Mouse (Mus musculus) hindbrain, postnatal 0 days (tissue): ENCODE data around the gene Ppp2r3a. TPM values are rescaled to one million over a fixed set of nuclear protein-coding genes. Genes with fewer than 3 reads are reported as not detected.

Source experiments
- ATAC-seq: fragments of 200-750 bp; cut with Nextera tagmentation; 2 replicates; pipeline ENCODE4 v1.8.0; 2017; ENCODE audit warnings: mild to moderate bottlenecking, moderate TSS enrichment, moderate library complexity
- DNase-seq: peaks from one replicate; pipeline ENCODE4 v3.0.0-alpha.2; 2015; ENCODE audit warnings: low spot score
- H3K27ac ChIP-seq: fragments of 300-500 bp; sonication (generic); 2 replicates; pipeline ENCODE4 v1.5.1; 2014; ENCODE audit warnings: mild to moderate bottlenecking
- H3K27me3 ChIP-seq: fragments of 300-500 bp; sonication (generic); 2 replicates; pipeline ENCODE4 v1.6.1; 2014; ENCODE audit warnings: low read length, mixed read lengths; ENCODE audit not compliant: insufficient read depth
- H3K36me3 ChIP-seq: fragments of 300-500 bp; sonication (generic); 2 replicates; pipeline ENCODE4 v1.6.1; 2014; ENCODE audit warnings: low read length, mixed read lengths; ENCODE audit not compliant: insufficient read depth
- H3K4me1 ChIP-seq: fragments of 300-500 bp; sonication (generic); 2 replicates; pipeline ENCODE4 v1.6.1; 2014; ENCODE audit warnings: antibody characterized with exemption, low read length, mixed read lengths; ENCODE audit not compliant: insufficient read depth
- H3K4me2 ChIP-seq: fragments of 300-500 bp; sonication (generic); 2 replicates; pipeline ENCODE4 v1.6.1; 2014; ENCODE audit warnings: low read depth, mild to moderate bottlenecking, low read length, moderate library complexity, mixed read lengths
- H3K4me3 ChIP-seq: fragments of 300-500 bp; sonication (generic); 2 replicates; pipeline ENCODE4 v1.5.1; 2014; ENCODE audit warnings: low read length
- H3K9ac ChIP-seq: fragments of 300-500 bp; sonication (generic); replicated peaks from 2 replicates; pipeline ENCODE4 v1.6.1; 2014; ENCODE audit warnings: mild to moderate bottlenecking, low read length, moderate library complexity, mixed read lengths
- H3K9me3 ChIP-seq: fragments of 300-500 bp; sonication (generic); 2 replicates; pipeline ENCODE4 v1.6.1; 2016; ENCODE audit warnings: low read length, mixed read lengths
- CTCF ChIP-seq: IDR thresholded peaks from 2 replicates; pipeline ENCODE4 v1.5.1; 2016; ENCODE audit warnings: antibody characterized with exemption, control low read depth, low read depth
- WGBS: fragments of 180-500 bp; shearing (Covaris S2); extraction: QIAGEN DNeasy Blood & Tissue Kit; methylation state at CpG from one replicate; pipeline ENCODE4 v1.1.7; 2014; 5-methylcytosine and 5-hydroxymethylcytosine counted together
- polyA plus RNA-seq: library from polyadenylated mRNA; unstranded; fragments of >200 nt; fragmentation: Nextera tagmentation; extraction: Ambion mirVana; gene quantifications from 2 replicates; pipeline ENCODE4 v1.2.1, GENCODE M21; 2015
- total RNA-seq: library from RNA; depleted of rRNA; stranded (reverse); fragments of >200 nt; gene quantifications from 2 replicates; pipeline ENCODE4 v1.2.3, GENCODE M21; 2014

The Ppp2r3a gene
- total and polyA plus RNA-seq, 2 experiments from 2014 or later = 17.1 to 28.0 TPM

DNA sequence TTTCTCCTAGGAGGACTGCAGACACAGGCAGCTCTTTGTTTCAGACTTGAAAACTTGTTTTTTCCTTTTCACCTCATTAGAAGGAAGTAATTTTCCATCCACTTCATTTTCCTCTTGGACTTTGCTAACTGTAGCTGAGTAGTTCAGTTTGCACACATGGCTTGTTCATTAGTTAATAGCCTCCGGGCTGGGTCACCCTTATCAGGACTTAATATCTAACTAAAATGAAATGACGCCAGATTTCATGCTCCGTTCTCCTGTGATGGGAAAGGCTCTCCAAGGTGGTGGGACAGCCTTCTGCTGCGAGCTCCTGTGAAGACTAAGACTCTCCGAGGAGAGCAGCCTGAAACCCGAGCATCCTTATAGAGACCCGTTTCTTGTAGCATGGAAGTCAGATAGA lies 21.1 kb upstream of the Ppp2r3a start:
- H3K4me3 ChIP-seq = no peak overlapping the region
- no peak for DNase-seq
- no peaks in the 10 kb centered on the region for H3K4me1 ChIP-seq
- no peak overlapping the region for H3K4me2 ChIP-seq
- 87% methylated on average over 7 of the region's 7 CpGs for WGBS
- ATAC-seq = no peak
- no peak for TF ChIP-seq CTCF
- H3K36me3 ChIP-seq = no peaks in the 10 kb centered on the region
- no peaks in the 10 kb centered on the region for H3K27me3 ChIP-seq
- no peaks in the 10 kb centered on the region for H3K9me3 ChIP-seq
- no peak overlapping the region for H3K27ac ChIP-seq
- H3K9ac ChIP-seq = no peak overlapping the region

DNA sequence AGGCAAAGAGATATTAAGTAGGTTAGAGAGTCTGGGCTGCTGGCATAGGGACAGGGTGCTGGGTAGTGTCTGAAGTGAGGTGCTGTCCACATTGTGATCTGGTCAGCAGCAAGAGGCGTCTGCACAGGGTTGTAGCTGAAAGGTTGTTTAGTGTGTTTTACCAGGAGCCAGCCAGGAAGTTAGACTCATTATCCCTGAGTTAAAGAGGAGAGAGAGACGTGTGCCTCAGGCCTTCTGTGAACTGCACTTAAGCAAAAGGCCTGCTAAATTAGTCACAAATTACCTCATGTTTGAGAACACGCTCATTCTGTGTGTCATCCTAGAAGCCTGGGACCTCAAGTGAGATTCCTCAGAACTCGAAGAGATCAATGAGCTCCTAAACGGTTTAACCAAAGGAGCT lies 18.4 kb upstream of the Ppp2r3a start:
- TF ChIP-seq CTCF = no peak
- H3K9ac ChIP-seq = no peak overlapping the region
- no peaks in the 10 kb centered on the region for H3K4me1 ChIP-seq
- no peak for DNase-seq
- no peak overlapping the region for H3K4me2 ChIP-seq
- no peak for ATAC-seq
- H3K9me3 ChIP-seq = no peaks in the 10 kb centered on the region
- H3K4me3 ChIP-seq = no peak overlapping the region
- H3K27ac ChIP-seq = no peak overlapping the region
- WGBS = 51% methylated on average over 5 of the region's 5 CpGs
- H3K27me3 ChIP-seq = no peaks in the 10 kb centered on the region
- H3K36me3 ChIP-seq = no peaks in the 10 kb centered on the region

DNA sequence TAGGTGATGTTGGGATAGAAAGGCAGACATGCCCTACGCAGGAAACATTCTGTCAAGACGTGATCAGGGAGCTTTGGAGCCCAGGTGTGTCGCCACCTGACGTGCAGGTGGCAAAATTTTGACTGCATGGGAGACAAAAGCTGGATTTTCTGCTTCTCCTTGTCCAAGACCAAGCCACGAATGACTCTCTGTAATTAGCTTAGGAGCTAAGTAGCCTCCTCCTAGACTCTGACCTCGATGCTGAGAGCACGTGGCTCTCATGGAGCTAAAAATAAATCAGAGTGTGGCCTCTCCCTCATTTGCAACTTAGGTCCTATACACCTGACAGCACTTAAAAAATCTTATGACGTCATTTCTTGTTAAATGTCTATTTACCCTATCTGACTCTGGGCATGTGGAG lies 14.4 kb upstream of the Ppp2r3a start:
- ATAC-seq (no peak), DNase-seq (peak; percentile 4)
- Histone ChIP-seq H3K4me3 (no peak overlapping the region), H3K9me3 (no peaks in the 10 kb centered on the region), H3K27me3 (no peaks in the 10 kb centered on the region), H3K36me3 (no peaks in the 10 kb centered on the region), H3K4me1 (0 out of 2 replicates have a peak, but pooled peaks cover 5% of the 10 kb centered on the region), H3K9ac (no peak overlapping the region), H3K27ac (peak overlapping the region; percentile 55; the same call in 1 of the 2 replicates), H3K4me2 (no peak overlapping the region)
- TF ChIP-seq CTCF = no peak
- WGBS = 59% methylated on average over 8 of the region's 8 CpGs

DNA sequence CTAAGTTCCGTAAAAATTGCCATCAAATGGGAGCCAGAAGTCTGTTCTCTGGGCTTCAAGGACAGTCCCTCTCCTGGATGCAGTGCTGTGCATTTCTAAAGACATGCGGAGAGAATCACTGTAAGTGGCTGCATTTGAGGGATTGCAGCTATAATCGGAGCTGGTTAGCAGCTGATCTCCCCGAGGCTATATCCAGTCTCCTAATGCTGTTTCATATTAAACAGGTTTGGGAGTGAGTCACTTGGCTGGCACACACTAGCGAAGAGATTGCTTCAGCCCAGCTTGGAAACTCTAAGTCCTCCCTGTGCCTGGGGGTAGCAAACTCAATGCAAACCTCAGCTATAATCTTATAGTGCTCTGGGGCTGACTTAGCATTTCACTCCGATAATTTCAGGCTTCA lies 14.0 kb upstream of the Ppp2r3a start:
- TF ChIP-seq CTCF = no peak
- H3K36me3 ChIP-seq = no peaks in the 10 kb centered on the region
- H3K9ac ChIP-seq = no peak overlapping the region
- 0 out of 2 replicates have a peak overlapping the region, but pooled peaks have one; percentile 18 for H3K4me2 ChIP-seq
- H3K27ac ChIP-seq = peak overlapping the region; percentile 55; the same call in 1 of the 2 replicates
- H3K4me3 ChIP-seq = no peak overlapping the region
- peak; percentile 70; the same call in 1 of the 2 replicates for ATAC-seq
- H3K4me1 ChIP-seq = 0 out of 2 replicates have a peak, but pooled peaks cover 5% of the 10 kb centered on the region
- H3K9me3 ChIP-seq = no peaks in the 10 kb centered on the region
- no peaks in the 10 kb centered on the region for H3K27me3 ChIP-seq
- 32% methylated on average over 6 of the region's 6 CpGs for WGBS
- peak; percentile 60 for DNase-seq

DNA sequence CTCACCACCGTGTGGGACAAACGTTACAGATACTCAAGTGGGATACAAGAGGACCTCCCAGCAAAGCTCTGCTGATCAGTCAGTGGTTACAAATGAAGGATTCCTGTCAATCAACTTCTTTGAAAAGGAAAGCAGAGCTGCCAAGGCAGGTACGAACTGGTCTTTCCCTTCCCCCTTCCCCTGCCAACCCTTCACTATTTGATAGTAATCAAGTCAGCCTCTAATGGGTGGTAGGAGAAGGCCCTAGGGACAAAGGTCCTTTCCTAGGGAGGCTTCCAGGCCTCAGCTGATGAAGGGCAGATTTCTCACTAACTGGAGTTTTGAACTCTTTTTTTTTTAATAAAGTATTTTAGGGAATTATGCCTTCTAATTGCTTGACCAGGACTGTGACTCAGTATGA lies 11.2 kb upstream of the Ppp2r3a start:
- Histone ChIP-seq H3K4me1 (0 out of 2 replicates have a peak, but pooled peaks cover 5% of the 10 kb centered on the region), H3K9me3 (no peaks in the 10 kb centered on the region), H3K36me3 (no peaks in the 10 kb centered on the region), H3K9ac (no peak overlapping the region), H3K4me3 (no peak overlapping the region), H3K27ac (no peak overlapping the region), H3K4me2 (no peak overlapping the region), H3K27me3 (no peaks in the 10 kb centered on the region)
- ATAC-seq = no peak
- TF ChIP-seq CTCF = no peak
- no peak for DNase-seq
- 84% methylated on average over 3 of the region's 3 CpGs for WGBS

DNA sequence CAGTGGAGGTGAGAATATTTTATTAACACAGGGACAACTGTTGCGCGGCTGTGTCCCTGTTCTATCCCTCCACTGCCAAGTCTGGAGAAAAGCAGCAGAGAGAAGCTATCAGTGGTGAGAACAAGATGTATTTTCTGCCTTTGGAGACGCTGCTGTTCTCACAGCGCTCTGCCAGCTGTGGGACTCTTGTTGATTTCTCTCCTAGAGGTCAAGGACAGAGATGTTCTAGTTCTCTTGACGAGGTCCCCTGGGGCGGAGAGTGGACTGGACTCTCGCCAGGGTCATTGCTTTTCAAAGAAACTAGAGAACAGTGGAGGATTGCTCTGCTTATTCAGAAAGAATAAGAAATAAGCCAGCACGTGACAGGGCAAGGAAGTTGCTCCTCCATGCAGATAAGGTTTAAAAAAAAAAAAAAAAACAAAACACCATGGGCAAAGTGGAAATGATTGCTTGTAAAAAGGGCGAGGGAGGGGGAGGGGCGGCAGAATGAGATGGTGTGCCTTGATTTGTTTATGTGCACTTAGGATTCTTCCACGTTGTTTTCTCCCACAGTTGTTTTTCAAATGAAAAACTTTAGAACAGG lies 10.5 kb upstream of the Ppp2r3a start:
- Histone ChIP-seq H3K4me1 (0 out of 2 replicates have a peak, but pooled peaks cover 5% of the 10 kb centered on the region), H3K27ac (no peak overlapping the region), H3K4me3 (no peak overlapping the region), H3K9ac (no peak overlapping the region), H3K36me3 (no peaks in the 10 kb centered on the region), H3K4me2 (peak overlapping the region; percentile 18; the same call in 1 of the 2 replicates), H3K9me3 (no peaks in the 10 kb centered on the region), H3K27me3 (no peaks in the 10 kb centered on the region)
- DNase-seq (peak; percentile 51), ATAC-seq (no peak)
- 36% methylated on average over 11 of the region's 11 CpGs for WGBS
- no peak for TF ChIP-seq CTCF

DNA sequence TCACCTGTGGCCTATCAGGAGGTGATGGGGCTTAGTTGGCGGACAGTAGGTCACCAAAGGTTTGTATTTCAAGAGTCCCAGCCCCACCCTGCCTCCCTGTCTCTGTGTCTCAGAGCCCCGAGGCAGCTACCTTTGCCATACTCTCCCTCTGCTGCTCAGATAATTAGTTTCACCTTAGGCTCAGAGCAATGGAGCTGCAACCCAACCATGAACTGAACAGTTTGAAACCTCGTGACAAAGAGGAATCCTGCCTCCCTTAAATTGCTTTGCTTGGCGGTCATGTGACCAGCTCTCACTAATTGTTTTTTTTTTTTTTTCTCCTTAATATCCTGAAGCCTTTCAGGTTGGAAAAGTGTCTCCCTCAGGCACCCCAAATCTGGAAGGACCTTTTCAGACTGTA lies 9.8 kb upstream of the Ppp2r3a start:
- H3K9me3 ChIP-seq = no peaks in the 10 kb centered on the region
- H3K36me3 ChIP-seq = no peaks in the 10 kb centered on the region
- no peak for TF ChIP-seq CTCF
- DNase-seq (no peak), ATAC-seq (no peak)
- WGBS = 66% methylated on average over 4 of the region's 4 CpGs
- H3K4me1 ChIP-seq = 0 out of 2 replicates have a peak, but pooled peaks cover 5% of the 10 kb centered on the region
- H3K4me3 ChIP-seq = no peak overlapping the region
- H3K9ac ChIP-seq = no peak overlapping the region
- H3K27ac ChIP-seq = no peak overlapping the region
- no peaks in the 10 kb centered on the region for H3K27me3 ChIP-seq
- H3K4me2 ChIP-seq = no peak overlapping the region
